Mouse (Mus musculus): Measurements from ENCODE around the gene Gal3st1. TPM values are rescaled to one million over a fixed set of nuclear protein-coding genes. Genes with fewer than 3 reads are reported as not detected.

Gal3st1 gene
- polyA plus RNA-seq, 1 experiment = not detected

DNA sequence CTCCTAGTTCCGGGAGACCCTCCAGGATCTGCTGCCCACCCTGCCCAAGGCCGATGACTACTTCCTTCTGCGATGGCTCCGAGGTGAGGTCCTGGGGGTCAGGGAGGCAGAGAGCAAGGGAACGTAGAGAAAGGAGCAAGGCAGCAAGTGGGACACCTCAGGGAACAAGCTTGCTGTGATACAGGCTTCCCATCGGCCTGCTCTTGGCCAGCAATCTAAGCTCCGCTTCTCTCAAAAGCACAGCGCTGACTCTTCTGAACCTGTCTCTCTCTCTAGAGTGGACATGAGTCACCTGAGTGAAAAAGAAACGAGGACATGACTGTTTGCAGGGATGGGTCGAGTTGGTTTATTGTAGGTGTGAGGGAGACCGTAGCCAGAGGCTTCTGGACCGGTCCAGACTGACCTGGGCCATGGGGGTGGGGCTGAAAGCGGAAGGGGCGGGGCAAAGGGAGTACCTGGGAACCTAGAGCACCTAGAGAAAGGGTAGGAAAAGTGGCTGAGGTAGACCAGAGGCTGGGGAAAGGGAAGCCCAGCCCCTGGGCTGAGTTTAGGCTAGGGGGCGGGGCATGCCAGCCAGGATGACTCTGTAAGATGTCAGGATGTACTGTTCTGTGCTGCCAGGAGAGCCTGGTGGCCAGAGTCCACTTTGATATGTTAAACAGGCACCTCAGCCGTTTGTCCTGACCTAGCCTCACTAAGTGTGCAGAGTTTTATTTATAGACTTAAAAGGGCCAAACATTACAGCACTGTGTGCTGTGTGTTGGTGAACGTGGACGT lies 51.9 kb downstream of the Gal3st1 start:
- H3K4me3 ChIP-seq (ENCODE audit: insufficient read depth, low read depth, low read length) = no peak overlapping the region
- no peaks in the 10 kb centered on the region for H3K4me1 ChIP-seq (ENCODE audit: control insufficient read depth, insufficient read depth, insufficient read length, low read length)
- H3K27ac ChIP-seq (replicated peaks; ENCODE audit: low read depth, low read length) = no peak overlapping the region

DNA sequence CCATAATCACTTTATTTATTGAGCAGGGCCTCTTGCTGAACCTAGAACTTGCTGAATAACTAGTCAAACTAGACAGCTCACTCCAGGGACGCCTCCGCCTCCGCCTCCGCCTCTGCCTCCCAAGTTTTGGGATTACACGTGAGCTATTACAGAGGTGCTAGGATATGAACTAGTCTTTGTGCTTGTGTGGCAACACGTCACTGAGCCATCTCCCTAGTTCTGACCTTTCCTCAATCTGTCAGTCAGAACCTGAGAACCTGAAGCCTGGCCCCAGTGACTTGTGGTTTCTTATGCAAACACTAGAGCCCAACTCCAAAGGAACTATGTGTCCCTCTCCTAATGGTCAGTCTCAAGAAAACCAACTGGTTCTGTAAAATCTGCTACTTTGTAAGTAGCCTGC lies 52.5 kb downstream of the Gal3st1 start:
- no peak overlapping the region for H3K27ac ChIP-seq (replicated peaks; ENCODE audit: low read depth, low read length)
- H3K4me1 ChIP-seq (ENCODE audit: control insufficient read depth, insufficient read depth, insufficient read length, low read length) = no peaks in the 10 kb centered on the region
- H3K4me3 ChIP-seq (ENCODE audit: insufficient read depth, low read depth, low read length) = no peak overlapping the region

DNA sequence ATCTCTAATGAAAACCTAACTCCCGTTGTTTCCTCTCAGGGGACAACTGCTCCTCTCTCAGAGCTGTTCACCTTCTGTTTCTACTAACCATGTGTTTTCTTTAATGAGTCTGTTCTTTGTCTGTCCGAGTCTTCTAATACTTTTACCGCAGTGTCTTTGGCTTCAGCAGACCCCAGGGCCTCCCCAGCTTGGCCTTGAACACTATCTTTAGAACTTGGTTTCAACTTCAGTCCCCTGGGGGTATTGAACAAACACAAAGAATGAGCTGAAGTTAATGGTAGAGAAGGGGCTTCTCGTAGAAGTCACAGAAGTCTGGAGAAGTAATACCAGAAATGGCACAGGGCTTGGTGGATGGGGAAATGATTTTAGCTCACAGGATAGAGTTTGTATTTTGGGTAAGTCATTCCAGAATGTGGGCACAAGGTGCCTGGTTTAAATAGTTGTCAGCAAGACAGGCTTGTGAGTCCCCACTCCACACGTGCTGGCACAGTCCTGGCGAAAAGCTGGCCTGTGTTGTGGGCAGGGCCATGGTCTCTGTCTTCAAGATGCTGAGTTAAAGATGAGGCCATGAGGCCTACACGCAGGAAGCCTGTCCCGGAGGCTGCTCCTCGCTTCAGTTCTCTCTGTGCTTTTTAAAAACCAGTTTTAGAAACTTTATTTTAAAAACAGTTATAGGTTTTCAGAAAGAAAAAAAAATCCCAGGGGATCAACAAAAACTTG lies 53.1 kb downstream of the Gal3st1 start:
- 0 out of 2 replicates have a peak, but pooled peaks cover 4% of the 10 kb centered on the region for H3K4me1 ChIP-seq (ENCODE audit: control insufficient read depth, insufficient read depth, insufficient read length, low read length)
- no peak overlapping the region for H3K4me3 ChIP-seq (ENCODE audit: insufficient read depth, low read depth, low read length)
- H3K27ac ChIP-seq (replicated peaks; ENCODE audit: low read depth, low read length) = no peak overlapping the region

DNA sequence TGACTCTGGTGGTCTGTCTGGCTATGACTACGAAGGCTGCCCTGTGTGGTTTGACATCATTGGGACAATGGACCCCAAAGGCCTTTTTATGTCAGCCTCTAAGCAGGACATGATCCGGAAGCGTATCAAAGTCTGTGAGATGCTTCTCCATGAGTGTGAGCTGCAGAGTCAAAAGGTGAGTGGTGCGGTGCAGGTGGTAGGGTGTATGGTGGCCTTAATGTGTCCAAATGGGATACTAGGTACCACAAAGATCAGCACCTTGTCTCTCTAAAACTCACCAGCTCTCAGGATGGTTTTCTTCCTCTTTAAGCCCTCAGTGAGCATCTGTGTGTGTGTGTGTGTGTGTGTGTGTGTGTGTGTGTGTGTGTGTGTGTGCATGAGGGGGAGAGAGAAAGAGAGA lies 56.5 kb downstream of the Gal3st1 start:
- Histone ChIP-seq H3K4me1 (ENCODE audit: control insufficient read depth, insufficient read depth, insufficient read length, low read length) (0 out of 2 replicates have a peak, but pooled peaks cover 4% of the 10 kb centered on the region), H3K27ac (replicated peaks; ENCODE audit: low read depth, low read length) (no peak overlapping the region)

DNA sequence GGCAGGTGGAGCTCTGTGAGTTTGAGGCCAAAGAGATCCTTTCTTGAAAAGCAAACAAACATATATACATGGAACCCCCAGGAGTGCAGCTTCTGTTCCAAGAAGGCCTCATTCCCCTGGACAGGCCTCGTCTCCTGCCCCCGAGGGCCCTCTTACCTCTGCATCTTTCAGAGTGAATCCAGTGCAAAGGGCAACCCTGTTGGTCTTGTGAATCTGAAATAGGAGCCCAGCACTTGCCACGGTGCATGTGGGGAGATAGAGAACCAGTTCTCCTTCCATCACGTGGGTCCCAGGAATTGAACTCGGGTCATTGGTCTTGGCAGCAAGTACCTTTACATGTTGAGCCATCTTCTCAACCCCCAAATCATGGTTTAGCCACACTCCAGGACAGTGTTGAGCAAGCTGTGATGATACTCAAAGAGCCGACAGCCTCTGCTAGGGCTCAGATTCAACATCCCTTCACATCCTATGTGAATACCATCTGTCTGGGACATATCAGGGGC lies 57.7 kb downstream of the Gal3st1 start:
- no peak overlapping the region for H3K27ac ChIP-seq (replicated peaks; ENCODE audit: low read depth, low read length)
- H3K4me3 ChIP-seq (ENCODE audit: insufficient read depth, low read depth, low read length) = no peak overlapping the region
- 0 out of 2 replicates have a peak, but pooled peaks cover 4% of the 10 kb centered on the region for H3K4me1 ChIP-seq (ENCODE audit: control insufficient read depth, insufficient read depth, insufficient read length, low read length)

More for the DNA sequence above, 56.5 kb downstream of the Gal3st1 start:
- H3K4me3 ChIP-seq (ENCODE audit: insufficient read depth, low read depth, low read length) = no peak overlapping the region

DNA sequence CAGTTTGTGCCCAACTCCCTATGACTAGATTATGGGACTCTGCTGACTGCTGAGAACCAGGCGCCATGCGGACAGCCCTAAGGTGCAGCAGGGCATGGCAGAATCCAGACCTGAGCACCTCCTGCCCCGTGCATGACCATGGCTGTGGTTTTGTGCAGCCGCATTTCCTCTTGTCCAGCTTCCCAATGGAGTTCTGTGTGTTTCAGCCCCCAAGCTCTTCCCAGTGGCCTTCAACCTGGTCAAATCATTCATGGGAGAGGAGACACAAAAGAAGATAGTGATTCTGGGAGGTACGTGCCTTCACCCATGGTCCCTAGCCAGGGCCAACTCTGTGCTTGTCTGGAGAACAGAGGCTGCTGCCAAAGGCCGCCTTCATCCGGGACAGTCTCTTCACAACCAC lies 59.6 kb downstream of the Gal3st1 start:
- peaks cover 8% of the 10 kb centered on the region for H3K4me1 ChIP-seq (ENCODE audit: control insufficient read depth, insufficient read depth, insufficient read length, low read length)
- no peak overlapping the region for H3K27ac ChIP-seq (replicated peaks; ENCODE audit: low read depth, low read length)
- H3K4me3 ChIP-seq (ENCODE audit: insufficient read depth, low read depth, low read length) = no peak overlapping the region

DNA sequence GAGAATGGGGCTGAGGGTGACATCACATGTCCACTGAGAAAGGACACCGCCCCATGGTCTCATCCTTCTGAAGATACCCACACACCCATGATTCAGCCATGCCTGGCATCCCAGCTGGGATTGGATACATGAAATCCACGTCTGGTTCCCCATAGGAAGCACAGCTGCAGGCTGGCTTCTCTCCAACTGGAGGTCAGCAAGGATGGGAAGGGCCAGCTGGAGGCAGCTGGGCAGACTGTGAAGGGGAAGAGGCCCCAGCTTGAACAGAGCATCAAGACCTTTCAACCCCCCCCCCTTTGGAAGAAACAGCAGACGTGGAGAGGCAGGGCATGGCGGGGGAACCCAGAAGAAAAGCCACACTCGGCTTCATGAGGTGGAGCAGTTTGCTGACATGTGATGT lies 63.1 kb downstream of the Gal3st1 start:
- H3K27ac ChIP-seq (replicated peaks; ENCODE audit: low read depth, low read length) = no peak overlapping the region
- no peak overlapping the region for H3K4me3 ChIP-seq (ENCODE audit: insufficient read depth, low read depth, low read length)

DNA sequence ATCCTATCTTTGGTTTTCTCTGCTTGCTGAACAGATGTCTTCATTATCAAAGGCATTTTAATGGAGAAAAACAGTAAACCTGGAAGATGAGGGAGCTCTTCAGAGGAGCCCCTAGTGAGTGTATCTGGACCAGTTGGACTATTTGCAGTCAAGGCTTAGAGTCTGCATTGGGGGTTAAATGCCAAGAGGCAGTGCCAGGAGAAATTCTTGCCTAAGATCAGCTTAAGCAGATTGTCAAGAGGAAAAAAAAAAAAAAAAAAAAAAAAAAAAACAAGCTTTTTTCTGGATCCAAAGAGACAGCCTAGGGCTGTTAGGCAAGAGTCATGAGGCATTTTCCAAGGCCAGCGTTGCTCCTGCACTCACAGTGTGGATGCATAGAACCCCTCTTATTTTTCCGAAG lies 64.3 kb downstream of the Gal3st1 start:
- Histone ChIP-seq H3K27ac (replicated peaks; ENCODE audit: low read depth, low read length) (no peak overlapping the region), H3K4me3 (ENCODE audit: insufficient read depth, low read depth, low read length) (no peak overlapping the region), H3K4me1 (ENCODE audit: control insufficient read depth, insufficient read depth, insufficient read length, low read length) (peaks cover 4% of the 10 kb centered on the region)

More for the DNA sequence above, 63.1 kb downstream of the Gal3st1 start:
- H3K4me1 ChIP-seq (ENCODE audit: control insufficient read depth, insufficient read depth, insufficient read length, low read length) = peaks cover 4% of the 10 kb centered on the region

DNA sequence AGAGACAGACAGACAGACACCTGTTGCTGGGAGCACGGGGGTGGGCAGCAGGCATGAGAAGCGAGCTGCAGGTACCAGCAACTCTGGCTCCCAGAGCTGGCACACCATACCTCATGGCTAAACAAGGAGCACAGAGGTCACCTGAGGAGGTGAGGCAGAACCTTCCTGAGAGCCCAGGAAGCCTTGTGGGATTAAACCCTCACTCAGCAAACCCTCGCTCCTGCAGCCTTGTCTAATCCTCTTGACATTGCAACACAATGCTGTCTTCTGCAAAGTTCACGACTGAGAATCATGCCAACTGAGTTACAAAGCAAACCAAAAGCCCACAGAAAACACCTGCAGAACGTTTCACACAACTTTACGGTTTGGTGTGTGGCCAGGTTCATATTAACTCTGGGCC lies 65.0 kb downstream of the Gal3st1 start:
- Histone ChIP-seq H3K27ac (replicated peaks; ENCODE audit: low read depth, low read length) (no peak overlapping the region), H3K4me3 (ENCODE audit: insufficient read depth, low read depth, low read length) (no peak overlapping the region), H3K4me1 (ENCODE audit: control insufficient read depth, insufficient read depth, insufficient read length, low read length) (peaks cover 4% of the 10 kb centered on the region)

Other genes with a start within 250 kb of the Gal3st1 start
- 3.2 and 3.4 TPM in 2 replicates for gene Osbp2, start 119.7 kb upstream of the Gal3st1 start, polyA plus RNA-seq (2012; ENCODE audit: insufficient read depth, insufficient read length, missing spikeins)
- 1.0 and 2.1 TPM in 2 replicates for gene 4921536K21Rik, start 88.5 kb upstream of the Gal3st1 start, polyA plus RNA-seq (2012; ENCODE audit: insufficient read depth, insufficient read length, missing spikeins)
- gene Dusp18, start 88.4 kb upstream of the Gal3st1 start, polyA plus RNA-seq (2012; ENCODE audit: insufficient read depth, insufficient read length, missing spikeins) = 1.0 and 4.8 TPM in 2 replicates
- gene Slc35e4, start 69.0 kb upstream of the Gal3st1 start, polyA plus RNA-seq (2012; ENCODE audit: insufficient read depth, insufficient read length, missing spikeins) = 1.1 TPM in 2 replicates
- 48.4 and 63.5 TPM in 2 replicates for gene Tcn2, start 51.5 kb upstream of the Gal3st1 start, polyA plus RNA-seq (2012; ENCODE audit: insufficient read depth, insufficient read length, missing spikeins)
- 25.5 and 45.2 TPM in 2 replicates for gene Pes1, start 19.7 kb upstream of the Gal3st1 start, polyA plus RNA-seq (2012; ENCODE audit: insufficient read depth, insufficient read length, missing spikeins)
- gene 4930556J24Rik, start 6.9 kb upstream of the Gal3st1 start, polyA plus RNA-seq (2012; ENCODE audit: insufficient read depth, insufficient read length, missing spikeins) = not detected in 2 replicates
- 7.4 and 17.2 TPM in 2 replicates for gene Sec14l4, start 47.8 kb downstream of the Gal3st1 start, polyA plus RNA-seq (2012; ENCODE audit: insufficient read depth, insufficient read length, missing spikeins)
- not detected in 2 replicates for gene Sec14l3, start 81.2 kb downstream of the Gal3st1 start, polyA plus RNA-seq (2012; ENCODE audit: insufficient read depth, insufficient read length, missing spikeins)
- 54.3 and 54.8 TPM in 2 replicates for gene Mtfp1, start 111.8 kb downstream of the Gal3st1 start, polyA plus RNA-seq (2012; ENCODE audit: insufficient read depth, insufficient read length, missing spikeins)
- gene Sec14l2, start 139.8 kb downstream of the Gal3st1 start, polyA plus RNA-seq (2012; ENCODE audit: insufficient read depth, insufficient read length, missing spikeins) = 0.63 TPM in 1 of 2 replicates, not detected in the other
- gene Rnf215, start 151.6 kb downstream of the Gal3st1 start, polyA plus RNA-seq (2012; ENCODE audit: insufficient read depth, insufficient read length, missing spikeins) = 5.9 and 8.4 TPM in 2 replicates
- gene Ccdc157, start 176.7 kb downstream of the Gal3st1 start, polyA plus RNA-seq (2012; ENCODE audit: insufficient read depth, insufficient read length, missing spikeins) = 1.7 and 2.1 TPM in 2 replicates
- 7.3 and 13.4 TPM in 2 replicates for gene Sf3a1, start 176.7 kb downstream of the Gal3st1 start, polyA plus RNA-seq (2012; ENCODE audit: insufficient read depth, insufficient read length, missing spikeins)
- 2.4 and 2.9 TPM in 2 replicates for gene Tbc1d10a, start 203.2 kb downstream of the Gal3st1 start, polyA plus RNA-seq (2012; ENCODE audit: insufficient read depth, insufficient read length, missing spikeins)
- gene Castor1, start 234.6 kb downstream of the Gal3st1 start, polyA plus RNA-seq (2012; ENCODE audit: insufficient read depth, insufficient read length, missing spikeins) = 2.4 and 3.4 TPM in 2 replicates